Mouse (Mus musculus) neural tube, embryonic 11.5 days (tissue): ENCODE measurements around the gene Adcy5. TPM values are rescaled to one million over a fixed set of nuclear protein-coding genes. Genes with fewer than 3 reads are reported as not detected.

Experiments used
- ATAC-seq: fragments of 200-750 bp; cut with Nextera tagmentation; 2 replicates; pipeline ENCODE4 v1.8.0; 2017; ENCODE audit warnings: moderate number of reproducible peaks, mild to moderate bottlenecking, moderate TSS enrichment, moderate library complexity; ENCODE audit not compliant: insufficient read depth, low FRiP score, low TSS enrichment
- DNase-seq: peaks from one replicate; pipeline ENCODE4 v3.0.0-alpha.2; 2015; ENCODE audit warnings: low spot score
- H3K27ac ChIP-seq: fragments of 300-500 bp; sonication (generic); 2 replicates; pipeline ENCODE4 v1.5.1; 2014; ENCODE audit warnings: low read depth, mild to moderate bottlenecking, low read length
- H3K27me3 ChIP-seq: fragments of 300-500 bp; sonication (generic); 2 replicates; pipeline ENCODE4 v1.6.1; 2014; ENCODE audit warnings: mild to moderate bottlenecking, low read length, mixed read lengths; ENCODE audit not compliant: control insufficient read depth, insufficient read depth
- H3K36me3 ChIP-seq: fragments of 300-500 bp; sonication (generic); 2 replicates; pipeline ENCODE4 v1.6.1; 2014; ENCODE audit warnings: mild to moderate bottlenecking, low read length, moderate library complexity, mixed read lengths; ENCODE audit not compliant: control insufficient read depth, insufficient read depth
- H3K4me1 ChIP-seq: fragments of 300-500 bp; sonication (generic); 2 replicates; pipeline ENCODE4 v1.6.1; 2014; ENCODE audit warnings: low read length, mixed read lengths; ENCODE audit not compliant: control insufficient read depth, insufficient read depth
- H3K4me2 ChIP-seq: fragments of 300-500 bp; sonication (generic); 2 replicates; pipeline ENCODE4 v1.6.1; 2014; ENCODE audit warnings: low read depth, mild to moderate bottlenecking, moderate library complexity
- H3K4me3 ChIP-seq: fragments of 300-500 bp; sonication (generic); 2 replicates; pipeline ENCODE4 v1.5.1; 2014; ENCODE audit warnings: low read depth, low read length
- H3K9ac ChIP-seq: fragments of 300-500 bp; sonication (generic); 2 replicates; pipeline ENCODE4 v1.6.1; 2014; ENCODE audit warnings: mild to moderate bottlenecking, low read length
- H3K9me3 ChIP-seq: fragments of 300-500 bp; sonication (generic); 2 replicates; pipeline ENCODE4 v1.6.1; 2016; ENCODE audit warnings: low read length; ENCODE audit not compliant: control insufficient read depth
- WGBS: fragments of 180-500 bp; shearing (Covaris S2); extraction: QIAGEN DNeasy Blood & Tissue Kit; methylation state at CpG from one replicate; pipeline ENCODE4 v1.1.7; 2014; 5-methylcytosine and 5-hydroxymethylcytosine counted together
- polyA plus RNA-seq: library from polyadenylated mRNA; unstranded; fragments of >200 nt; fragmentation: Nextera tagmentation; extraction: Ambion mirVana; gene quantifications from 2 replicates; pipeline ENCODE4 v1.2.1, GENCODE M21; 2014

Adcy5 gene
- polyA plus RNA-seq, 1 experiment from 2014 or later, result 2.3 TPM

DNA sequence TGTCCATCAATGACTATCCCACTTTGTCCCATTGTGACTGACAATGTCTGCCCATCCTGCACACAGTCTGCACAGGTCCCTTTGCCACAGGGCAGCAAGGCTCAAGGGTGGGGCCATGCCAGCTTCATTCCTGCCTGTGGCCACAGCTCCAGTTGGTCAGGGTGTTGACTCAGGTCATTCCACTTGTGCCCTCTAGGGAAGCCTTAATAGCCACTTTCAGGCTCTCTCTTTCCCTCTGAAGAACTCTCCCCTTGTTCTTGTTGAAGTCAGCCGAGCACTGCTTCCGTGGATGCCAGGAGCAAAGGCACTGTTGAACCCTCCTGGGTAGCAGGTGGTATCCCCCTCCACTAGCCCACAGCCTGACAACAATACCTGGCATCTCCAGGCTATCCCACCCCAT, 127.8 kb downstream of the Adcy5 start:
- no peak for DNase-seq
- H3K9me3 ChIP-seq, result no peaks in the 10 kb centered on the region
- no peak overlapping the region for H3K4me2 ChIP-seq
- H3K36me3 ChIP-seq, result no peaks in the 10 kb centered on the region
- 91% methylated on average over 2 of the region's 2 CpGs for WGBS
- ATAC-seq, result no peak
- H3K9ac ChIP-seq, result no peak overlapping the region
- no peaks in the 10 kb centered on the region for H3K4me1 ChIP-seq
- H3K27ac ChIP-seq, result no peak overlapping the region
- no peaks in the 10 kb centered on the region for H3K27me3 ChIP-seq
- H3K4me3 ChIP-seq, result no peak overlapping the region

DNA sequence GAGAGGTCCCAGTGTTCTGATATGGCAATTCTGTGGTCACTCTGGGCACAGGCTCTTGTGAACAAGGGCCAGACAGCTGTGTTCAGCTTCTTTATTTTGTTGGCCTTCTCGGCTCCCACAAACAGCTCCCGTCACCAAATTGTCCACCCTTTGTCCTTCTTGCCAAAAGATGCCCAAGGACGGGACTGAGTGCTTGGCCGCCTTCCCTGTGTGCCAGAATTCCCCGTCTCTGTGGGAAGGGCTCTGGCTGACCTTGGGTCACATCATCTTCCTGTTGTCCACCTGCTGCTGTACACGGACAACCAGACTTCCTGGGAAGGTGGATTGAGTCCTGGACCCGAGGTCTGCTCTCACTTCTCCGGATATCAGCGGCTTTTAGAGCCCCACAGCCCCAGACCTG, 131.1 kb downstream of the Adcy5 start:
- no peak overlapping the region for H3K4me3 ChIP-seq
- ATAC-seq, result no peak

DNA sequence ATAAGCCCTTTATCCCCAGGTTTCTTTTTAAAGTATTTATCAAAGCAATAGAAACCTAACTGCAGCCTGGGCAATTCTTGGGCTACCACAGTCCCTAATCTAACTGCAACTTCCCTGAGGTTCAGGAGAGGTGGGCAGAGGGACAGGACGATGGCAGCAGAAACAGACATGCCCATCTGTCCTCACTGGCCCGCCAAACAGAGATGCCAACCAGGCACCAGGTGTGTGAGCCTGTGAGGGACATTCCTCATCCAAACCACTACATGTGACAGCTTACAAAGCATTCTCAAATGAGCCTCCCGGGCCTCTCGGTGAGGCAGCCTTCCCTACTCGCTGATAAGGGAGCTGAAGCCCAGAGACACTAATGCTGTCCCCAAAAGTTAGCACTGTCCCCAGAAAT, 132.6 kb downstream of the Adcy5 start:
- no peak for DNase-seq
- Histone ChIP-seq H3K9ac (no peak overlapping the region), H3K36me3 (no peaks in the 10 kb centered on the region), H3K4me1 (no peaks in the 10 kb centered on the region), H3K4me3 (no peak overlapping the region), H3K27me3 (no peaks in the 10 kb centered on the region), H3K27ac (no peak overlapping the region), H3K4me2 (no peak overlapping the region), H3K9me3 (no peaks in the 10 kb centered on the region)
- WGBS, result 91% methylated on average over 5 of the region's 5 CpGs
- ATAC-seq, result no peak

More for the DNA sequence above, 131.1 kb downstream of the Adcy5 start:
- WGBS, result 85% methylated on average over 9 of the region's 9 CpGs
- Histone ChIP-seq H3K9me3 (no peaks in the 10 kb centered on the region), H3K9ac (no peak overlapping the region), H3K4me1 (no peaks in the 10 kb centered on the region), H3K27ac (no peak overlapping the region), H3K36me3 (no peaks in the 10 kb centered on the region), H3K4me2 (no peak overlapping the region), H3K27me3 (no peaks in the 10 kb centered on the region)
- DNase-seq, result no peak

DNA sequence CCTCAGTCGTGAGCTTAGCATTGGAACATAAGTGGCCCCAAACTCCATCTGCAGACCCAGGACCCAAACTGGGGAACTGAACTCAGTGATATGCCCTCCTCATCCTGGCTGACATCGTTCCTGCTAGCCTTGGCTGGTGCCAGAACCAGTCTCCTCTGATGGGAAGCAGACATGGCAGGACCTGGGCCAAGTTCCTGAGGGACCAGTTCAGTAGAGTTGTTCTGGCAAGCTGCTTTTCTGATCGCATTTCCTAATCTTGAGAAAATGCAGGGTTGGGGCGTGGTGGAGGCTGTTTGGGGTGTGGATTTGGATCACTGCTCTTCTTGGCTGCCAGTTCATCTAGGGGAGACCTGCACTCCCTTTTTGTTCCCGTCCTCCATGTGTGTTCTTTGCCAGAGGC, 143.1 kb downstream of the Adcy5 start:
- ATAC-seq, result no peak
- 82% methylated on average over 5 of the region's 5 CpGs for WGBS
- no peak overlapping the region for H3K9ac ChIP-seq

DNA sequence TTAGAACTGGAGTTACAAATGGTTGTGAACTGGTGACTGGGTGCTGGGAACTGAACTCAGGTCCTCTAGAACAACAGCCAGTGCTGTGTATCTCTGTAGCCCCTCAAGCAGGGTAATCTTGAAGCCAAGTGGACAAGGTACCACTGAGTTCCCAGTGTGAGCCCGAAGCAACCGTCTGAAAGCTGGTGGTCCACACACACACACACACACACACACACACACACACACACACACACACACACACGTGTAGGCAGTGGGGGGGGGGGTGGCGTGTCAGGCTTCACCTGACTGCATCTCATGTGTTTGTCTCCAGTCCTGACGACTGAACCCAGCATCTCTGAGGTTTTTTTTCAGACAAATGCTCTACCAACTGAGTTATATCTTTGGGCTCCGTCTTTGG, 145.5 kb downstream of the Adcy5 start:
- no peak overlapping the region for H3K27ac ChIP-seq
- 77% methylated on average over 6 of the region's 6 CpGs for WGBS
- no peak overlapping the region for H3K4me2 ChIP-seq
- DNase-seq, result no peak
- H3K36me3 ChIP-seq, result peaks cover 2% of the 10 kb centered on the region; the same call in 1 of the 2 replicates
- no peak overlapping the region for H3K4me3 ChIP-seq
- H3K4me1 ChIP-seq, result no peaks in the 10 kb centered on the region
- H3K27me3 ChIP-seq, result no peaks in the 10 kb centered on the region
- ATAC-seq, result no peak
- no peaks in the 10 kb centered on the region for H3K9me3 ChIP-seq
- no peak overlapping the region for H3K9ac ChIP-seq

More for the DNA sequence above, 143.1 kb downstream of the Adcy5 start:
- H3K36me3 ChIP-seq, result peaks cover under 1% of the 10 kb centered on the region; the same call in 1 of the 2 replicates
- H3K27ac ChIP-seq, result no peak overlapping the region
- no peak overlapping the region for H3K4me2 ChIP-seq
- H3K4me3 ChIP-seq, result no peak overlapping the region
- H3K9me3 ChIP-seq, result no peaks in the 10 kb centered on the region
- no peak for DNase-seq
- H3K4me1 ChIP-seq, result no peaks in the 10 kb centered on the region
- no peaks in the 10 kb centered on the region for H3K27me3 ChIP-seq

DNA sequence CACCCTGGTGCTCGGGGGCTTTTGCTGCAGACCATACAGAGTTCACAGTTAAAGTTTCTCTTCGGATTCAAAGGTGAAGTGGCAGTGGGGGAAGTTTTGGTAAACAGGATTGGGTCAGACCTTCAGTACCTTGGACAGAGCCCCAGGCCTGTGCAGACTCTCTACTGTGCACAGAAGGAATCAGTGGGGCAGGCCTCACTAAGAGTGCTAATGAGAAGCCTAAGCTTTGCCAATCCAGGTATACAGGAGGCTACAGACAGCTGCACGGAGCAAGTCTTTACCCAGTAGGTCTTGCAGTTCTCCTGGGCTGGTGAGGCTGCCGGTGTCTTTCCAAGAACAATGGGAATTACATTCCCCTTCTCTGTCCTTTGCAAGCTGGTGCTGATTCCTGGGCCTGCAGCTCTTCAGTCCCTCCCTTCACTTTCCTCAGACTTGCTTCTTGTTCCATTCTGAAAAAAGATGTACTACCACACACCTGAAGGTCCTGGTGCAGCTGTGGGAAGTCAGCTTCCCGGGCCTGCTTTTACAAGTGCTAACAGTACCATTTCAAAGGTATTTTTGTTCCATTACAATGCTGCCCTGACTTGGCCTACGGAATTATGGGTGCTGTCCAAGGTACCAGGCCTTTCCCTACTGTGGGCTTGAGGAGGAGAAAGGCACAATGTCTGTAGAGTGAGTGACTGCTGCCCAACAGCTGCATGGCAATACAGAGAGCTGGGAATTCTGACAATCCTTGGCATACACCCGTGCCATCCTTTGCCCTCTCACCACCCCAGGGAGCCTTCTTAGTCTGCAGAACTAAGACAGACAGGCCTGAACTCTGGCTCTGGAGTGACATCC, 148.0 kb downstream of the Adcy5 start:
- H3K4me2 ChIP-seq, result no peak overlapping the region
- H3K4me1 ChIP-seq, result no peaks in the 10 kb centered on the region
- DNase-seq (peak; percentile 38), ATAC-seq (no peak)
- H3K36me3 ChIP-seq, result peaks cover 2% of the 10 kb centered on the region; the same call in 1 of the 2 replicates
- H3K9ac ChIP-seq, result no peak overlapping the region
- H3K27ac ChIP-seq, result no peak overlapping the region
- 52% methylated on average over 7 of the region's 7 CpGs for whole genome bisulfite sequencing
- H3K27me3 ChIP-seq, result no peaks in the 10 kb centered on the region
- no peak overlapping the region for H3K4me3 ChIP-seq
- no peaks in the 10 kb centered on the region for H3K9me3 ChIP-seq

DNA sequence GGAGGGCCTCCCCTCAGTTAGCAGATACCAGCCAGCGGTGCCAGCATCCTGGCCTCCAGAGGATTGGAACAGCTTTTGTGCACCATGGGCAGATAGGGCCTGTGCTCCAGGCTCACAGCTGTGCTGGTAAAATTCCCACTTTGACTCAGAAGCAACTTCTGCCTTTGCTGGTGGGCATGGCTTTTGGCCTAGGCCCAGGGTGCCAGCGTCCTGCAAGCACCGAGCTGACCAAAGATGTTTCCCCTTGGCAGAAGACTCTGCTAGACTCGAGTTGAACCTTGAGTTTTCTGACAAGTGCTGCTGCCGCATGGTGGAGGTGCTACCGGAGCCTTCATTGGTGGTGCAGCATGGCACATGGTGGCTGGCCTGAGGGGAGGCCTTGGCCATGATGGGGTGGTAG, 149.0 kb downstream of the Adcy5 start:
- no peak for ATAC-seq
- Histone ChIP-seq H3K4me3 (no peak overlapping the region), H3K4me2 (no peak overlapping the region), H3K9me3 (no peaks in the 10 kb centered on the region), H3K27ac (no peak overlapping the region), H3K27me3 (no peaks in the 10 kb centered on the region), H3K36me3 (peaks cover 2% of the 10 kb centered on the region; the same call in 1 of the 2 replicates), H3K4me1 (no peaks in the 10 kb centered on the region), H3K9ac (no peak overlapping the region)
- 89% methylated on average over 6 of the region's 6 CpGs for WGBS
- no peak for DNase-seq

DNA sequence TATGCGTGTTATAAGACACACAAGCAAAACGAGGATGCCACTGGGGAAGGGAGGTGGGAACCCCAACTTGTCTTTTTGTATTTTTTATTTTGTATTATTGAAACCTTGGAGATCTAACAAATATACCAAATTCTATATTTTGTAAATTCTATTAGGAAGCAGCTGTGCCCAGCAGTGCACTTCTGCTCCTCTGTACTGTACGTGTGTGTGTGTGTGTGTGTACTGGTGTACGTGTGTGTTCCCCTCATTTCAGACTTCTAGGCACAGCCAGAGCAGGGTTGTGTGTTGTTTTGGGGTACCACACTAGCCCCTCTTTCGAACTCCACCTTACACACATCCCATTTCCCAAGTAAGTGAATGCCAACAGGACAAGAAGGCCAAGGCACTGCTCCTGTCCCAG, 149.7 kb downstream of the Adcy5 start:
- H3K27me3 ChIP-seq, result no peaks in the 10 kb centered on the region
- WGBS, result 92% methylated on average over 5 of the region's 5 CpGs
- H3K4me1 ChIP-seq, result no peaks in the 10 kb centered on the region
- no peaks in the 10 kb centered on the region for H3K9me3 ChIP-seq
- peaks cover 2% of the 10 kb centered on the region; the same call in 1 of the 2 replicates for H3K36me3 ChIP-seq
- no peak overlapping the region for H3K9ac ChIP-seq
- no peak for DNase-seq
- ATAC-seq, result no peak
- H3K4me3 ChIP-seq, result no peak overlapping the region
- no peak overlapping the region for H3K4me2 ChIP-seq
- H3K27ac ChIP-seq, result no peak overlapping the region

DNA sequence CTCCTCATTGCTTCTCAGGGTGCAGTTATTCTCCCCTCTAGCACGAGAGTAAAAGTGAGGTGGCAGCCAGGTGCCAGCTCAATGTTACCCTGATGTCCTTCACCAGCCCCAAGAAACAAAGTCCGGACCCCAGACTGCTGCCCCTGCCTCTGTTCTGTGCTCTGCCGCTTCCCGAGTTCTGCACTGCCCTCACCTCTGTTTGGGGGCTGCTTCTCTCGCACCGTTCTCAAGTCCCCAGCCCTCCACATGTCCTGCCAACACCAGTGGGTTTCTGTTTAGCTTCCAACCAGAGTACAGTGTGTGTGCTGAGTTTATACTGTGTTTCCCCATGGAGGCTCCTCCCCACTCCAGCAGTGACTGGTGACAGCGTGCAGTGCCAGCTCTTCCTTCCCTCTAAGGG, 150.5 kb downstream of the Adcy5 start:
- 84% methylated on average over 7 of the region's 7 CpGs for WGBS
- no peak for ATAC-seq

More for the DNA sequence above, 150.5 kb downstream of the Adcy5 start:
- H3K27ac ChIP-seq, result no peak overlapping the region
- no peak overlapping the region for H3K4me2 ChIP-seq
- H3K27me3 ChIP-seq, result no peaks in the 10 kb centered on the region
- no peak overlapping the region for H3K9ac ChIP-seq
- H3K4me1 ChIP-seq, result no peaks in the 10 kb centered on the region
- H3K4me3 ChIP-seq, result no peak overlapping the region
- no peaks in the 10 kb centered on the region for H3K9me3 ChIP-seq
- no peak for DNase-seq
- H3K36me3 ChIP-seq, result peaks cover 2% of the 10 kb centered on the region; the same call in 1 of the 2 replicates
